Mouse (Mus musculus) E14TG2a.4 (cell line): ENCODE results near the gene Pea15a.

Experiments
- CTCF ChIP-seq: conservative IDR thresholded peaks from 2 replicates; pipeline ENCODE4 v1.5.1; 2014; ENCODE audit warnings: low read length
- NANOG ChIP-seq: IDR thresholded peaks from 2 replicates; pipeline ENCODE4 v1.6.1; 2014; ENCODE audit warnings: borderline replicate concordance, low read length, mixed read lengths

GRCm38 (mm10) chr1:172218164-172218910, 11.7 kb upstream of the Pea15a start:
- TF ChIP-seq CTCF, result no peak
- TF ChIP-seq NANOG, result no peak
